Mouse (Mus musculus) retina, postnatal 1 day (tissue): ENCODE results near the gene Irak1bp1.

Source experiments
- DNase-seq: peaks from one replicate; pipeline ENCODE4 v3.0.0-alpha.2; 2012

Irak1bp1 gene

GRCm38 (mm10) chr9:82884177-82884576 lies 54.8 kb downstream of the Irak1bp1 start:
- DNase-seq, result peak; percentile 37

DNA sequence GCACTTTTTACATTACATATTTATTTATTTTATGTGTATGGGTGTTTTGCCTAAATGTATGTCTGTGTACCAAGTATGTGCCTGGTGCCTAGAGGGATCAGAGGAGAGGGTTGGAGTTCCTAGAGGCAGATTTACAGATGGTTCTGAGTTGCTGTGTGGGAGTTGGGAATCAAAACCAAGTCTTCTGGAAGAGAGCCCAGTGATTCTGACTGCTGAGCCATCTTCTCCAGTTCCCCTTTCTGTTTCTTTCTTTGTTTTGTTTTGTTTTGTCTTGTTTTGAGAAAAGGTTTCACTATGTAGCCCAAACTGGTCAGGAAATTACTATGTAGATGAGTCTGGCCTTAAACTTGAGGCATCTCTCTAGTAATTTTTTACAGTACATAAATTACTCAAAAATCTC lies 59.3 kb downstream of the Irak1bp1 start:
- no peak for DNase-seq
